Mouse (Mus musculus): ENCODE results near the gene Gpr153.
A peak's percentile ranks its signal among the peaks of the same experiment; 100 is the strongest.

Gpr153 gene

GRCm38 (mm10) chr4:152290385-152290784 is 16.4 kb downstream of the Gpr153 start:
- DNase-seq, result no peak

GRCm38 (mm10) chr4:152290991-152291390 is 17.0 kb downstream of the Gpr153 start:
- DNase-seq, result no peak

GRCm38 (mm10) chr4:152291562-152291961 is 17.5 kb downstream of the Gpr153 start, which contains the start of gene Hes3:
Hes3 (minus strand) TSS chr4:152291662.
- DNase-seq, result no peak

GRCm38 (mm10) chr4:152292102-152292765 is 18.2 kb downstream of the Gpr153 start:
- no peak for DNase-seq

GRCm38 (mm10) chr4:152294188-152294929 is 20.3 kb downstream of the Gpr153 start:
- peak; percentile 52 for DNase-seq

GRCm38 (mm10) chr4:152295916-152296315 is 21.9 kb downstream of the Gpr153 start:
- no peak for DNase-seq

- no peak for DNase-seq
Observed at GRCm38 (mm10) chr4:152296371-152296770, 22.3 kb downstream of the Gpr153 start.

GRCm38 (mm10) chr4:152296874-152297861 is 23.1 kb downstream of the Gpr153 start, which contains the start of gene Icmt:
Icmt (plus strand) TSS chr4:152297227.
- DNase-seq, result peak; percentile 100

- DNase-seq, result no peak
Observed at GRCm38 (mm10) chr4:152298836-152299235, 24.8 kb downstream of the Gpr153 start.

- no peak for DNase-seq
Observed at GRCm38 (mm10) chr4:152300375-152300774, 26.3 kb downstream of the Gpr153 start.

- peak; percentile 52 for DNase-seq
Observed at GRCm38 (mm10) chr4:152302012-152302411, 28.0 kb downstream of the Gpr153 start.

GRCm38 (mm10) chr4:152303172-152303571 is 29.1 kb downstream of the Gpr153 start:
- DNase-seq, result no peak

- no peak for DNase-seq
Observed at GRCm38 (mm10) chr4:152304685-152305084, 30.7 kb downstream of the Gpr153 start.

- DNase-seq, result no peak
Observed at GRCm38 (mm10) chr4:152305991-152306390, 32.0 kb downstream of the Gpr153 start.

GRCm38 (mm10) chr4:152307542-152307941 is 33.5 kb downstream of the Gpr153 start:
- no peak for DNase-seq

GRCm38 (mm10) chr4:152312186-152312585 is 38.2 kb downstream of the Gpr153 start:
- DNase-seq, result no peak

- no peak for DNase-seq
Observed at GRCm38 (mm10) chr4:152313211-152313632, 39.2 kb downstream of the Gpr153 start.

- DNase-seq, result peak; percentile 67
Observed at GRCm38 (mm10) chr4:152313934-152314333, 39.9 kb downstream of the Gpr153 start.

GRCm38 (mm10) chr4:152315498-152316213 is 41.6 kb downstream of the Gpr153 start:
- no peak for DNase-seq

GRCm38 (mm10) chr4:152317631-152318033 is 43.6 kb downstream of the Gpr153 start:
- no peak for DNase-seq

- DNase-seq, result peak; percentile 73
Observed at GRCm38 (mm10) chr4:152318517-152319234, 44.6 kb downstream of the Gpr153 start, which contains the start of gene Rnf207. Rnf207 (minus strand) TSS chr4:152318993.

Data from kidney, postnatal 10 days (tissue).